Mouse (Mus musculus) olfactory bulb, adult 2 months (tissue): ENCODE measurements around the gene Rps27rt.

Experiments used
- CTCF ChIP-seq: fragments of 200-500 bp; IDR thresholded peaks from 2 replicates; pipeline ENCODE4 v1.5.1; 2012; ENCODE audit warnings: low read depth, mild to moderate bottlenecking, low read length, moderate library complexity; ENCODE audit not compliant: insufficient read depth
- POLR2A ChIP-seq: fragments of 200-500 bp; IDR thresholded peaks from 2 replicates; pipeline ENCODE4 v1.6.1; 2012; ENCODE audit warnings: mild to moderate bottlenecking, low read depth, low read length, moderate library complexity; ENCODE audit not compliant: insufficient read depth

GRCm38 (mm10) chr9:114988029-114988428, 5.5 kb upstream of the Rps27rt start:
- no peak for TF ChIP-seq CTCF
- TF ChIP-seq POLR2A = no peak
